Mouse (Mus musculus) right cerebral cortex, postnatal 14 days (tissue): ENCODE measurements at regions not wholly inside any gene's neighbourhood (a gene's known extent, or its start where the extent isn't known, plus 50 kb on each side); places are given as distances from the start of the nearest gene placed in this dataset.

Experiments
- DNase-seq: peaks from one replicate; pipeline ENCODE4 v3.0.0; 2022

DNA sequence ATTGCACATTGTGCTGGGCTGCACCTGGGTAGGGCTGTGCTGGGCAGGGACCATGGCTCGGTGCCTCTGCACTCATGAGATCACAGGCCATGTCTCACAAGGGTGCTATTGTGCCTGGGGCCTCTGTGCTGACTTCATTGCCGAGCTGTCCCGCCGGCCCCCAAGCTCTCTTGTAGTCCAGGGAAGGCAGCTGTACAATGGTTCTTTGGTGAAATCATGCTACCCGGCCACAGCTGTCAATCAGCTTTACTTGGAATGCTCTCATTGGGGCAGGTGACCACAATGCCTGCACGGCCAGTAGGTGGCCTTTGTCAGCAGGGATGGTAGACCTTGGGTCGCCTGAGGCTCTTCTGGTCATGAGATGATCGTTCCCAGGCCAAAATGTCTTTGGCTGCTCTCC, 184.1 kb downstream of the 1500009L16Rik start:
- DNase-seq: peak; percentile 5

DNA sequence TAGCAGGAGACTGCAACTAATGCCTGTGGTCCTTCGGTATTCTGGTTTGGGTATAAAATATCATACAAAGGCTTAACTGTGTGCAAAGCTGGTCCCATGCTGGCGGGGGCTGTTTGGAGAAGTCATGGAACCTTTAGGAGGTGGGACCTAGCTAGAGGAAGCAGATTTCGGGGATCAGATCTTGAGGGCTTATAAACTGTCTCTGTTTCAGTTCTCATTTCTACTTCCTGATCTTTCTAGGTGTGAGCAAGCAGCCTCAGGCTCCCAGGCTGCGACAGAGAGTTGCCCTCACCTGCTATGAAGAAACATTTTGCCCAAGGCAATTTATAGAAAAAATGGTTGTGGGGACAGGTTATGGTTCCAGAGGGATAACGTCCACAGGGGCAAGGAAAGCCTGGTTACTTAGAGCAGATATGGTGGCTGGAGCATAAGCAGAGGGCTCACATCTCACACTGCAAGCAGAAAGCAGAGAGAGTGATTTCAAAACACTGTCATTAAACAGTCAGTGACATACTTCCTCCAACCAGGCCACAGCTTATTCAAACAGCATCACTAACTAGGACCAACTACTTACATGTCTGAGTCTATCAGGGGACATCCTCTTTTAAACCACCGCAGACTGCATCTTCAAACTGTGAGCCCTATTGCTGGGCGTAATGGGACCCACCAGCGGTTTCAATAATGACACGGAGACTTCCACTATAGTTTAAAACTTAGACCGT, 188.1 kb downstream of the 1500009L16Rik start:
- DNase-seq: no peak

DNA sequence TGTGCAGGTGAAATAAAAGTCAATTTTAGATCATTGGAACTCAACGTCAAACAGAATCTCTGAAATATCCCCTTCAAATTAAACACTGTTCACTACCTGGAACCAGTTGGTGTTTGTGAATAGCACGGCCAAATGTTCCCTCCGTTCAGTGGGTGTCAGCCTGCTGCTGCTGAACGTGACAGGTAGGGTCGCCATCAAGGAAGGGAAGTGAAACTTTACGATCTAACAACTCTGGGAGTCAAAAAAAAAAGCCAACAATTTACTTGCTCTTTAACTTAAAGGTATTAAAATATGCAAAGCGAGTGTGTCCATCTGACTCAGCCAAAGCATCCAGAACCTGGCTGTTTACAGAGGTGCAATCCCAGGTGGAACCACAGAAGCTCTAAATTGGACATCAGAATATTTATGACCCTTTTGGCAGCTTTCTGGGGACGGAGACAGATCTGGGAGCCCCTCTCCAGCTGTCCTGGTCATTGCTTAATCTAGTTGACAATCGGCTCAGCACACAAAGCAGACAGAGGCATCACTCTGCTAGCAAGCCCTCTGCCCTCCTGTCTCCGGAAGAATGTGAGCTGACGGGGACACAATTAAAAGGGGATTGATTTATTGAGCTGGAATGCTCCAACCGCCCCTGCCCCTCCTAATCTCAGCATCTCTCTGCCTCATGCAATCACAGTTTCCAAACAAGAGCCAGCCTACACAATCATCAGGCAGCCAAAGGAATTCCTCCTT, 191.9 kb downstream of the 1500009L16Rik start:
- DNase-seq: no peak

DNA sequence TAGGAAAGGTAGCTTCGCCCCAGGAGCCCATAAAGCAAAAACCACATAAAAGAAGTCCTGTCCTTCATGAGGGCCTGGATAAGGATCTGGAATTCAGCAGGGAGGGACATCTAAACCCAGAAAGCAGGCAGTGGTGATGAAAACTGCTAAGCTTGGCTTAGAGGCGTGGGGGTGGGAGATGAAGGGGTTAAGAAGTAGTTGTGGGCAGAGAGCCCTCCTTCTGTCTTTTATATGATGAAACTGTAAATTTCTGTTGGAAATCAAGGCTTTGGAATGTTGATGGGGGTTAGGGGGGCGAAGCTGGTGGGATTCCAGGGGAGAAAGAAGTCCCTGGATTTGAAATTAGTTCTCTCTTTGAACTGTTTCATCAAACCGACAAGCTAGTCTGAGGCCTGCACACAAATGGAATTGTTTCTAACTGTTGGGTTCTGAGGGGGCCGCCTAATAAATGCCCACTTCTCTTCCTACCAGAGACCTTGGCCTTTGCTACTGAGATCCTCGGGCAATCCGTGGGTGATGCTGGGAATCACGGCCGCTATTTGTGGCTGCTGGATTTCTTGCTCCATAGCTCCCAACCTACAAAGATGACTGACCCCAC, 192.6 kb downstream of the 1500009L16Rik start:
- no peak for DNase-seq

DNA sequence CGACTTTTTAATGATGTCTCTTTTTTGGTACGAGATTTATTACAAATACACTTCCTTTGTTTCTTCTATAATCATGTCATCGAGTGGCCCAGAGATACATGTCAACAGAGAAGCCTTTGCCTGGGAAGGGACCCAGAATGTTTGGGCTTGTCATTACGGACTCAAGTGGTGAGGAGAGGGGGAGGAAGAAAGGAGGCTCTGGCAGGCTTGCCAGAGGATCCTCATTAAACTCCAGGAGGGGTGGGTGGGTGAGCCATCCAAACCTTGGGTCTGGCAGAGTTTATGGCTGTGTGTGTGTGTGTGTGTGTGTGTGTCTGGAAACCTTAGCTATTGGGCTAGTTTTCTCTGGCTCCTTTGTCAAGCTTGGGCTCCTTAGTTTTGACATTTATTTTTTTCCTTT, 204.3 kb downstream of the 1500009L16Rik start:
- DNase-seq: no peak

DNA sequence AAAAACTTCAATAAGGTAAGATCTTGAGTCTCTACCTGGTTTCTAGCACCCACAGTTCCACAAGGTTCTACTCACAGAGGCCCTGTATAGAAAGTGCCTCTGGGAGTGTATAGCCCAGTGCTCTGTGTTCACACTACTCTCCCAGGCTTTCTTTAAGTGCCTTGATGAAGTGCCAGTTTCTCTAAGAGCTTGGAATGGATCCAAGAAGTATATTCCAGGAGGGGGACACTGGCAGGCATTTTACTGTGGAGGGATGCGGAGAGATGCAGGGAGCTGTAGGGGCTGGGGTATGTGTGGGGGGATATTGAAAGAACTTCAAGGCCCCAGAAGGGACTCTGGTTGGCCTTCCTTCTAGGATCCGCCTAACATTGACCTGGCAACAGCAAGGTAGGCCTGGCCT, 204.9 kb downstream of the 1500009L16Rik start:
- DNase-seq: no peak

DNA sequence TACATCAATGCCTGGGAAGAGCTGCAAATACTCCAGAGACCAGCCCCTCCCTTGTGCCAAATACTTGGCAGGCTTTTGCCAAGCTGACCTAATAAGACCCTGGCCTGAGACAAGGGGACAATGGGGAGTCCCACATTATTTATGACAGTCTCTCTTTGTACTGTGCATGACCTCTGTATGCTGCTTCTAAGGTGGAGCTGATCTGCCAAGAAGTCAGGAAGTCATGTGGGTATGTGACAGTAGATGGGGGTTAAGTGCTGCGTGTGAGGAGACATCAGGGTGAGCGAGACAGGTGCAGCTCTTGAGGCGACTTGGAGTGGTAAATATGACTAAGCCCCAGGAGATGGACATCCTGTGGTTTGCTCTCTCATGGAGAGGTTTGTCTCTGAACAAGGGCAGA, 209.1 kb downstream of the 1500009L16Rik start:
- no peak for DNase-seq

DNA sequence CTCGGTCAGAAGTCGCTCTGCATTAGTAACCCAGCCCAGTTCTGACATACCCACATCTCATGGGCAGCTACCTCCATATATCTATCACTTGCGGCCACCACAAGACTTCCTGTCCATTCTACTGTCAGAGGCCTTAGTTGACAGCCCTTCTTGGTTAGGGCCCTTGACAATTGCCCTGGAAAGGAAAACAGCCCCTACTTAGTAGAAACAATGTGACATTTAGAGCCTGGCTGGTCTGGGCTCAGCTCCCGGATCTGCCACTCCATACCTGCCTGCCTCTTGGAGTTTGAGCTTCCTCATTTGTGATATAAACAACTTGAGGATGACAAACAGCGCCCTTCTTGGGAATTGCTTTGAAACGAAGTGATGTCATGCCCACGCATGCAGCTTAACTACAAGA, 210.5 kb downstream of the 1500009L16Rik start:
- no peak for DNase-seq

DNA sequence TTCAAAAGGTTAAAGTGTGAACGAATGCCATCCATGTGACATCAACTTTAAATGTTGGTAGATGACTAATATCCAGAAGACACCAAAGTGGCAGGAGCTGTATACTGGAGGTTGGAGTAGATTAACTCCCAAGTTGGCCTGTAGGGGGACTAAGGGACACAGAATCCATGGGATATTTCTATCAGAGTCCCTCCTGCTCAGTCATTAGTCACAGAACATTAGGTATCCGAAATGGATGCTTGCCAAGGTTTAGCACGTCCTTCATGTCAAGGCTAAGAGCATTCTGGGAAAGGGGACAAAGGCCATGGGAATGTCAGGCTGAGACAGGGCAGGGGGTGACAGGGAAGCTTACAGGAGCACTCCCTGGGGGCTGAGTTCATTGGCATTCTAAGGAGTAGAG, 211.8 kb downstream of the 1500009L16Rik start:
- no peak for DNase-seq

DNA sequence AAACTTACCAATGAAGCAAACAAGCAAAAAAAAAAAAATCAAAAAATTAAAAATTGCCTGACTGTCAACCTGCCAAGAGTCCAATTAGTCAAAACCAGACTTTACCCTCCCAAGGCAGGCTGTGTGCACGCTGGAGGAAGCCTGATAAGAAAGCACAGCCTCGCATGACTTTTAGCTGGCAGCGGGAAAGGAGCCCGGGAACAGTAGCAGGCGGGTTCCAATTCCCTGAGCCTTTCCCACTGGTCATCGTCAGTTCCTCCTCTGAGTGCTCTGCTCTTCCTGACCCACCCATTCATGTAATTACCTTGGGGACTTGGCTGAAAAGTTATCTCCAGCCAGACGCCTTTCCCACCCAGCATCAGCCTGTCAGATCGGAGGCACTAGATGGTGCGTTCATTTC, 214.5 kb downstream of the 1500009L16Rik start:
- no peak for DNase-seq

DNA sequence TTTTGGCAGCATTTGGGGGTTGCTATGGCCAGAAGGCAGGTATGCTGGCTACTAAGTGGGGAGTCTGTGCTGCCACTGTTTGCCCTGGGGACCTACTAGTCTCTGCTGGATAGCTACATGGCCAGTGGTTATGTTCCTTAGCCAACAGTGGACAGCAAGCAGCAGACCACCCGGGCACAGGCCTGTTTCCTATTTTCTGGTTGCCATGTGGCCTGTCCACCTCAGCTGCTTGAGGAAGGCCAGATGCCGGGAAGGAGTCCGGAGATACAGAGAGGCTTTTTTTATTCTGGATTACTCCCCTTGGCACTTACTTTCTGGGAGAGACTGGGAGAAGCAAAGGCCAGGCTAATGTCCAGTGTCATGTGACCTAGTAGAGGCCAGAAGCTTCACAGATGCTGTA, 219.4 kb downstream of the 1500009L16Rik start:
- DNase-seq: no peak

DNA sequence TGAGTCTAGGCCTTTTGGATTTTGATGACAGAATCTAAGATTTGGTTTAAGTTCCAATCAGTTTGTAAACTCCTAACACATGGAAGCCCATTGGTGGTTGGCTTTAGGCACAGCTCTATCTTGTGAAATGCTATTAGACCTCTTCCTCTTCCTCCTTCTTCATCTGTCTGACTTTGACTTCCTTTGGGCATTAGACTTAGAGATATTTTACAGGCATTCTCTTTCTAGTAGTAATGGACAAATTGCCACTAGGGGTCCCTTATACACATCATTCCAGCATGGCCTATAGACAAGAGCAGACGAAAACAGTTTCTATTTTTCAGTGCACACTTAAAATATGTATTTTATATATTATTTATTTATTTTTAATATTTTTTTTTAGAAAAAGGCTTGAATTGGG, 221.5 kb downstream of the 1500009L16Rik start:
- DNase-seq: no peak

DNA sequence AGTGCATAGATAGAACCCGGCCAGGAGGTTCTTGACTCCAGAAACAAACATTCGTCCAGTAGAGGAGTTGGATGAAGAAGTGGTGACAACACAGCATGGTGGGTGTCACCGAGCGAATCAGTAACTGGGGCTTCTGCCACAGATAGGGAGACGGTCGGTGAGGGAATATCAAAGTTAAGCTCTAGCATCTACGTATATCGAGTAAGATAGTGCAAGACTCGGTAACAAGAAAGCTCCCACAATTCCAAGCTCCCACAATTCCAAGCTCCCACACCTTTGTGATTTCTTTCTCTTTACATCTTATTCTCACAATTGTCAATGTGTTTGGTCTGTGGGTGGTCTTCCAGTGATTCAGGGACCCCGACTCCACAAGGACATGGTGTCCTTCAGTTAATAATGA, 222.2 kb downstream of the 1500009L16Rik start:
- no peak for DNase-seq

DNA sequence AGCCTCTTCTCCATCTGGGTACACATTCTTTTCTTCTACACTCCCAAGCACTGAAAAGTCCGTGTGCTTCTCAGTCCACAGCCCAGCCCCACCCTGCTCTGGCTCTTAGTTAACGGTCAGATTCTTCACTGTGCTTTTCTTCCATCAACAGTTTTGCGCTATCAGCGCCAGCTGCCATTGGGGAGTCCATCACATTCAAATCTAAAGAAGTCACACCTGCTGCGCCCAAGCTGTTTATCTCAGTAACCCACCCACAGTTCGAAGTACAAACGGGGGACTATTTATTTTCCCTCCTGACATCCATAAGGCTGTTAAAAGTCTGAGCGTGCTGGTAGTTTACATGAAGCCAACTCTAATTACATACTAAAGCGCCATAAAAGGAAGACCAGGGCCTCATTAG, 222.8 kb downstream of the 1500009L16Rik start:
- no peak for DNase-seq

DNA sequence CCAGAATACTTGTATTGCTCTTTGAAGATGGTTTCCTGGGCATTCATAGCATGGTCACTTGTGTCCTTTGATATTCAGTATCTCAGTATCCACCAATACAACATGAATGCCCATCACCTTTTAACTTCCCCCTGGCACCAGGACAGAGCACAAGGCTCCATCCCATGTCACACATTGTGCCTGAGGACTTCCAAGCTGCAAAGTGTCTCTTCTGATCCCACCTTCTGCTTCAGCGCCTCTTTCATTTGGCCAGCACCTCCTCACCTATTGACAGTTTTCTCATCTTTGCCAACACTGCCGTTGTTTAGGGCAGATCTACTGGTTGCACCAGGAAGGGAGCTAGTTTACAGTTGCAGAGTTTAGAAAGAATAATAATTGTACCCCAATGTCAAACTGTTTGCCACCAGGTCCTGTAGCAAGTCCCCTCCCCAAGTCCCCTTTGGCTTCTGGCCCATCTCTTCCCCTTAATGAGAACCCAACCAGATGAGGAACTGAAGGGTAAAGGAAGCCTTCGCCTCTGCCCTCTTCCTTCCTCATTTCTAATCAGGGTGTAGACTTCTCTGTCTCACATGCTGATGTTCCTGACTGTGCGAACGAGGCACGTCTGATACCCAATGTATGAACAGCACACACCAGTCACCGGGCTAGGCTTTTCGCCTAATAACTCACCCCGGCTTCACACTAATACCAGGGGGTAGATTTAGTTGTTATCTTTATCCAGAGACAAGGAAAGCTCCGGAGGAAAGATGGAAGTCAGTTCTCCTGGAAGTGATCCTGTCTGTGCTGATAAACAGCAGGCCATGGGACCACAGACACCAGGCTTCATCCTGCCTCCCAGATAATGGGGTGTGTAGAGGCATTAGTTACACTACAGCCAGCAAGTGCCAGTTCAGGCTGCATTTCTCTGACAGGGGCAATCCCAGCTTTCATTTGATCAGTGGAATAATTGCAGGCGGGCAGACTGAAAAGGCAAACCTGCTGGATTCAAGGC, 223.8 kb downstream of the 1500009L16Rik start:
- no peak for DNase-seq

DNA sequence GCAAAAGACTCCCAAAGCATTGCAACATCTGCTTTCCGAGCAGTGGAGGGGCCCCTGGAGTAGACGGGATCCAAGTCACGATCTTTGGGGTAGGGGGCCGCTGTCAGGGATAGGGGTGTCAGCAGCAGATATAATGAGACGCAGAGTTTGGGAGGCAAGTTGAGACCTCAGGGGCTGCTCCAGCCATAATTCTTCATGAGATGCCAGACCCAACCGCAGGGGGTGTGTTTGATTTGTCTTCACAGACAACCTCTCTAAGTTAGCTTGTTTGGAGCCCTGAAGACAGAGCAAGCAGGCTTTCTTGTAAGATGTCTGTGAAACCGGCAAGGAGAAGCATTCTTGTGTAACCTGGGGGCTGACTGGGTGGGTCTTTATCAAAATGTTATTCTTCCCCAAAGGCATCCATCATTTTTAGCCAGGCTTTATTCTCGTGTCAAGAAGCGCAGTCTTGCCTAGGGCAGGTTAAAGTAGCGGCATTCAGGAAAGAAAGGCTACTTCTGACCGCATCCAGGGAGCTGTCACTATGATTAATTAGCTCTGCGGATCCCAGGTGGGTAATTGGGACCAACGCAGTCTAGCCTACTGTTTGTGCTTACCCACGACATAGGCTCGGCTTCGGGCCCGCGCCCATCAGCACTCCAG, 234.6 kb downstream of the 1500009L16Rik start:
- no peak for DNase-seq

DNA sequence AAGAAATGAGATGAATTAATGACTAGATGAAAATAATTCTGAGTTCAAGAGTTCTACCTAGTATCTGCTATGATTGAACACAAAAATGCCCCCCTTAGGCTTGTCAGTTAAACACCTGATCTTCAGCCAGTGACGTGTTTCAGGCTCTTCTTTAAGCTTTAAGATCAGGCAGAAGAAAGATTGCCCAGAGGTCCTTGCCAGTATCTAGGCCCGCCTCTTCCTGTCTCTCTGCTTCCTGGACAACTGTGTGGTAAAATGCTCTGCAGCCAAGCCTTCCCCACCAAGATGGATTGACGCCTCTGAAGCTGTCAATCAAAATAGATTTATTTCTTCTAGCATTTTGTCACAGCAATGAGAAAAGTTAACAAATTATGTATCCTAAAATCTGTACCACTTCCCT, 235.7 kb downstream of the 1500009L16Rik start:
- DNase-seq: no peak

DNA sequence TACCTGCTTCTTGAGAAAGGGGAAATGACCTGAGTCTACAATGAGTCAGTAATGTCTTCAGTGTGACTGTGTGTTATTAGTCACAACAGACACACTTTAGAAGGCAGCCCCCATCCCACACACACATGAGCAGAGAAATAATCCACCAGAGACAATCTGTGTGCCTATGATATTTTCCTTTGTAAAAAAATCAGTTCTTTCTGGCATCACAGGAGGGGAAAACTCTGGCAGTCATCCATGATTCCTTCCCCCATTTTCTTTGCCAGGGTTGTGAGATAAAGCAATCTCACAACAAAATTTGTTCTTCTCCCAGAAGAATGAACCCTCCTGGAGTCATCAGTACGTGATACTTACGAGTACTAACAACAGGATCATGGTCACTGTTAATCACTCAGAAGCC, 236.2 kb downstream of the 1500009L16Rik start:
- no peak for DNase-seq

DNA sequence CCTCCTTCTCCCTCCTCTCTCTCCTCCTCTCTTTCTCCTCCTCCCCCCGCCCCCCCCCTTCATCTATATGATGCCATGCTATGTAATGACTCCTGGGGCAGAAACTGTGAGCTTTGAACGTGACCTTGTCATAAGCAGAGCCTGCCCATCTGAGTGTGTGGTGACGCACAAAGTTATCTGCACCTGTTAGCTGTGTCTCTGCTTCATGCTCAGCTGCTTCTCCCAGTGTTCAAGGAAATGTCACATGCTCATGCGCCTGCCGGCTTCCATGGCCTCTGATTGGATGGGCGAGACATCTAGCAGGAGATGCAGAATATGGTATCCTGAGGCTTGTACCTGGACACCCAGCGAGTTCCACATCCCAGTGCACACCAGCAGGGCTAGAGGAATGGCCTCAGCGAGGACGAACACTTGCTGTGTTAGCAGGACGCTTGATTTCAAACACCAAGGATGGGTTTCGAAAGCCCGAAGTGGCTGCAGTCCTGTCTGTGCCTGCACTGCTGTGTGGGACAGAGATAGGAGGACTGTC, 240.6 kb downstream of the 1500009L16Rik start:
- DNase-seq: no peak

DNA sequence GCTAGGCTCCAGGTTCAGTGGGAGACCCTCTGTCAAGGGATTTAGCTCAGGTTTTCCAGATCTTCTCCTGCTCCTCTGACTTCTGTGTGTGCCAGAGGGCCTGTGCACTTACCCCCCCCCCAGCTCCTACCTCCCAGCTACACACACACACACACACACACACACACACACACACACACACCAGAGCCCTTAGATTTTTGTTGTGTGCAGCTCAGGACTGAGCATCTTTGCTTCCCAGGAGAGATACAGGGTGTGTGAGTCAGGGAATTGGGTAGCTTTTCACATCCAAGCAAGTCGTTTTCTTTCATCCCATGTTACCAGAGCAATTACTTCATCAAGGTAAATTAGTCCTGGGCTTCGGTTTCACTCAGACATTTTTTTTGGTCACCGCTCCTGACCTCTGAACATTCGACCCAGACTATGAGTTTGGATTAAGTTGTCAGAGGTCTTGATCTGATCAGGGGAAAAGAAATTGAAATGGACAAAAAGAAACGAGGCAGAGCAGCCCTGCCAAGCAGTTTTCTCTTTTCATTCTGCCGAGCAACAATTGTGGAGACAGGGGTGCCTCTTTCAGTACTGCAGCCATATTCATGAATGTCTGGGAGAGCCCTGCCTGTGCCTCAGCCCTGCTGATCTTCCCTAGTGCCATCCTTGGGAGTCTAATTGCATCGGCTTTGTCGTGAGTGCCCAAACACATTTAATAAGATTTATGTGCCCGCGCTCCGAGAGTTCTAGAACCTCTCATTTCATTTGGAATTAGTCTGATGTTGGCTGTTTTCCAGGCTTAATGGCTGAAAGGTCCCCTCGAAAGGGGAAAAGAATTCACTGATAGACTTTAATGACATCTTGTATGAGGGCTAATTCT, 241.3 kb downstream of the 1500009L16Rik start:
- no peak for DNase-seq

DNA sequence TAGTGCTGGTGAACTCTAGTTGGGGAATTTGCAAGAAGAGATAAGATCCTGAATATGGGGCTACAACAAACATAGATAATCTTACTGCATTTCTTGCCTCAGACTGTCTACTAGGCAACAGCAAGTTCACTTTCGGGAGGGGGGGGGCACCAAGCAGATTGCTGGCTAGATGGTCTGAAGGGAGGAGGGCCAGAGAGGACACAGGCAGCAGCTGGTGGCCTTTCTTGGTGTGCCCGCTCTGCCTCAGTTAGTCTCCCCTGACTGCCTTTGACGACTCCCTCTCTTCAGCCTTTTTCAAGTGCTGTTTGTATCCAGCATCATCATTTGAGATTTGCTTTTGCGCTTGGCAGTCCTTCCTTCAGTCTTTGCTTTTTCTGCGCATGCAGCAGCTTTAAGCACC, 242.2 kb downstream of the 1500009L16Rik start:
- DNase-seq: no peak
